Comparison of ENCODE assay signal across 9 mouse cellular contexts in genomic region chr8:80814087-80814791, GRCm38 (mm10).
DNase-seq lines count a peak whose midpoint lies in the region; ATAC-seq and TF ChIP-seq lines count a peak whose summit lies in the region.
"Had no signal": no experiment of that assay in that cellular context is flagged by ENCODE, and none has a peak within 500 bp of the region (broad histone marks: within the 10 kb centered on the region; RNA-seq: fewer than 3 reads in every experiment).

No protein-coding gene starts in this region.

- WGBS in midbrain, embryonic 16.5 days, result 52% methylated on average over 13 of the region's 13 CpGs

- TF ChIP-seq POLR2A in brain, embryonic 14.5 days (IDR thresholded peaks at IDR 0.05; ENCODE audit: borderline replicate concordance, extremely low read depth, insufficient read depth, insufficient read length, poor library complexity, severe bottlenecking), result no peak

- peak; percentile 61; the same call in 1 of the 2 replicates for ATAC-seq in midbrain, embryonic 16.5 days

- TF ChIP-seq CTCF in brain, embryonic 14.5 days (IDR thresholded peaks at IDR 0.05; ENCODE audit: borderline replicate concordance, extremely low read depth, insufficient read depth, insufficient read length), result no peak
- no peak for TF ChIP-seq CTCF in left cerebral cortex, adult 2 months (IDR thresholded peaks at IDR 0.05)

- H3K4me1 ChIP-seq in midbrain, embryonic 16.5 days (ENCODE audit: control insufficient read depth, insufficient read depth, low read length), result peaks cover 7% of the 10 kb centered on the region

- peak; percentile 38 for DNase-seq in gastrocnemius, postnatal 14 days
- no peak for DNase-seq in gastrocnemius, adult 18-20 months (ENCODE audit: low spot score)
- DNase-seq in brain, embryonic 14.5 days (ENCODE audit: low read depth), result peak; percentile 58
- DNase-seq in heart, postnatal 4 days, result peak; percentile 55
- no peak for DNase-seq in adrenal gland, postnatal 25 days
- no peak for DNase-seq in thymus, postnatal 0 days (ENCODE audit: low spot score)
- no peak for DNase-seq in left cerebral cortex, adult 2 months (ENCODE audit: extremely low spot score in 1 of 2, low spot score in 2 of 2)

- H3K9ac ChIP-seq in midbrain, embryonic 16.5 days (ENCODE audit: low read depth, low read length), result no peak overlapping the region
- H3K9ac ChIP-seq: liver, embryonic 14.5 days had no signal

- intact Hi-C loops in gastrocnemius, postnatal 14 days (cut with DNase I; ENCODE audit: low total_unique reads), result no loop called here
- intact Hi-C loops in left cerebral cortex, adult 2 months (cut with DNase I), result no loop called here

- H3K27ac ChIP-seq in midbrain, embryonic 16.5 days (ENCODE audit: low read length), result no peak overlapping the region
- no peak overlapping the region; the same call in 1 of the 2 replicates for H3K27ac ChIP-seq in left cerebral cortex, adult 2 months
- H3K27ac ChIP-seq: liver, embryonic 14.5 days had no signal

- no peaks in the 10 kb centered on the region for H3K9me3 ChIP-seq in midbrain, embryonic 16.5 days (replicated peaks; ENCODE audit: control insufficient read depth, low read length, poor library complexity, severe bottlenecking)

- no peak overlapping the region for H3K4me2 ChIP-seq in midbrain, embryonic 16.5 days (ENCODE audit: low read length)

- no peaks in the 10 kb centered on the region for H3K27me3 ChIP-seq in midbrain, embryonic 16.5 days (ENCODE audit: control insufficient read depth, insufficient read depth, low read depth, low read length)

- H3K36me3 ChIP-seq in midbrain, embryonic 16.5 days (ENCODE audit: control insufficient read depth, insufficient read depth, low read length), result no peaks in the 10 kb centered on the region

- H3K4me3 ChIP-seq in midbrain, embryonic 16.5 days (ENCODE audit: low read depth, low read length), result no peak overlapping the region
- H3K4me3 ChIP-seq in left cerebral cortex, adult 2 months, result no peak overlapping the region

Comparison
In these comparisons a context has a peak if more than half of its experiments do, and no peak if none do; other contexts are left out.
1. DNase-seq: peak in gastrocnemius, postnatal 14 days (single experiment), brain, embryonic 14.5 days (single experiment) and heart, postnatal 4 days (single experiment); none in gastrocnemius, adult 18-20 months (single experiment), adrenal gland, postnatal 25 days (single experiment), thymus, postnatal 0 days (single experiment) and left cerebral cortex, adult 2 months (0 of 2).